Mouse (Mus musculus): ENCODE measurements around the gene Cyba.

Cyba gene

GRCm38 (mm10) chr8:122451161-122451703 lies 18.5 kb upstream of the Cyba start:
- WGBS, result 46% methylated on average over 7 of the region's 7 CpGs

- WGBS, result 59% methylated on average over 3 of the region's 3 CpGs
Observed at GRCm38 (mm10) chr8:122445203-122445602, 12.5 kb upstream of the Cyba start.

DNA sequence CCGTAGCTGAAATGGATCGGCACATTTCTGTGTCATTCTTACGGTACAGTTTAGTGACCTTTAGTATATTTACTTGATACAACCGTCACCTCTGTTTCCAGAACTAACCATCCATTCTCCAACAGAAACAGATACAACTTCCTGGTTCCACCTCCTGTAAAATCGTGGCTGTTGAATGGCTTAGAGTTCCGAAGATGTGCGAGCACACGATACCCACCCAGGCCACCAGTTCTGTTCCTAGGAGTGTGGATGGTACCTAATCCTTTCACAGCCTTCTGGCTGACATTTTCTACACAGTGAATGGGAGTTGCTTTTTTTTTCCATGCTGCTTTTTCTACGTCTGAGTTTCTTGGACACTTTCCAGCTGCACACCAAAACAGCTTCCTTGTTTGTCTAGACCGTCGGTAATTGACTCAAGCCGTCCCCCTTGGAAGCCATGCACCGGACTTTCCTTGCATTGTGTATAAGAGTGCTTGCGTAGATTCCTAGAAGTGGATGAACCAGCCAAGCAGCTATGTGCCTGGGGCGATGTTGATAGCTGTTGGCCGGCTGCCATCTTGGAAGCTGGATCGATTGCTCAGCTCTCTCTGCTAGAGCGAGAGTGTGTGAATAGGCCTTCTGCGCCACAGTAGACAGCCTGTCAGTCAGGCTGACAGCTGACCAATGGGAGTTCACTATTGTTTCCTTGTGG lies 11.5 kb upstream of the Cyba start:
- under 1% methylated on average over 19 of the region's 19 CpGs for WGBS

GRCm38 (mm10) chr8:122443262-122444006 lies 10.7 kb upstream of the Cyba start, which contains the start of gene Mvd:
Mvd (minus strand) TSS chr8:122443422.
- WGBS, result under 1% methylated on average over 47 of the region's 47 CpGs

DNA sequence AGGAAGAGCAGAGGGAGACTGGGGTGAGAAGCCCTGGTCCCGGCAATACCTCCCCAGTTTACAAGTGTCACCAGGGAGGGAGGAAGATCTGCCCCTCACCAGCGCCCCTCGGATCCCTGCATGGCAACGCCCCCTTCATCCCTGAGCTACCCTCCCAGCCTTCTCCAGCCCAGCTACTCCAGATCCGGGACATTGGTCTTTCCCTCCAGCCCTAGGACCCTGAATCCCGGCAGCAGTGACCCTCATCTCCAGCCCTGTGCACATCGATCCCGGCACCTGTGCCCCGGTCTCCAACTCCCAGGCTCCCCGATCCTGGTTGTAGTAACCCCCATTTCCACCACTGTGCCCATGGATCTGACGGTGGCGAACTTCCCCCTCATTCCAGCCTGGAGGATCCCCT lies 10.1 kb upstream of the Cyba start:
- 1% methylated on average over 12 of the region's 12 CpGs for WGBS

- WGBS, result 12% methylated on average over 7 of the region's 7 CpGs
Observed at GRCm38 (mm10) chr8:122442356-122442755, 9.6 kb upstream of the Cyba start.

- 94% methylated on average over 1 of the region's 1 CpGs for WGBS
Observed at GRCm38 (mm10) chr8:122441326-122441725, 8.6 kb upstream of the Cyba start.

- WGBS, result 90% methylated on average over 16 of the region's 16 CpGs
Observed at GRCm38 (mm10) chr8:122439336-122439735, 6.6 kb upstream of the Cyba start.

- WGBS, result 91% methylated on average over 13 of the region's 13 CpGs
Observed at GRCm38 (mm10) chr8:122437708-122438331, 5.1 kb upstream of the Cyba start.

GRCm38 (mm10) chr8:122436586-122437125 lies 3.9 kb upstream of the Cyba start:
- WGBS, result 90% methylated on average over 20 of the region's 20 CpGs

- WGBS, result 96% methylated on average over 9 of the region's 9 CpGs
Observed at GRCm38 (mm10) chr8:122436146-122436545, 3.4 kb upstream of the Cyba start.

GRCm38 (mm10) chr8:122435375-122435774 lies 2.6 kb upstream of the Cyba start:
- 91% methylated on average over 6 of the region's 6 CpGs for WGBS

DNA sequence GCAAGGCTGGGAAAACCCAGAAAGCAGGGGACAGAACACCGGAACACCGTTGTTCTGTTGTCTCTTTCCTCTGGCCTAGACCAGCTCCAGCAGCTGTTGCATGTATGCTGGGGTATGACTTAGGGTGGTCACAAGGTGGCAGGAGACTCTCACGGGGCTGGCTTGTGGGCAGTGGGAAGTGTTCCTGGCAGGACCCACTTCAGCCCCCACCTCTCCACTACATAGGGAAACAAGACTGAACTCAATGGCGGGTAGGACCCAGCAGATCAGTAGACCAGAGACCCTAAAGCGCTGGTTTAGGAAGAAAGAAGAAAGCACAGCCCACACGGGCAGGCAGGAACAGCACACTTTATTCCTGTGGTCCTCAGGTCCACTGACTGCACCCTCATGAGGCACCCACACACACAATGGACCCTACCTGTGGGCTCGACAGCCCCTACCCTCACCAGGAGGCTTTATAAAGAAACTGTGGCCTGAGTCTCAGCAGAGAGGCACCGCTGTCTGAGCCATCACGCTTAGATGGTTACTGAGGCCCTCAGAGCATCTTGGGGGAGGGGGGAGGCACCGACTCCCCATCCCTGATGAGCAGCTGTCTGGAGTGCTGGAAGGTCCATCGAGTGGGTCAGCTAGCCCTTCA lies 657 bp upstream of the Cyba start:
- WGBS, result 79% methylated on average over 11 of the region's 11 CpGs

GRCm38 (mm10) chr8:122431694-122432442 lies 862 bp downstream of the Cyba start:
- 59% methylated on average over 18 of the region's 18 CpGs for WGBS

DNA sequence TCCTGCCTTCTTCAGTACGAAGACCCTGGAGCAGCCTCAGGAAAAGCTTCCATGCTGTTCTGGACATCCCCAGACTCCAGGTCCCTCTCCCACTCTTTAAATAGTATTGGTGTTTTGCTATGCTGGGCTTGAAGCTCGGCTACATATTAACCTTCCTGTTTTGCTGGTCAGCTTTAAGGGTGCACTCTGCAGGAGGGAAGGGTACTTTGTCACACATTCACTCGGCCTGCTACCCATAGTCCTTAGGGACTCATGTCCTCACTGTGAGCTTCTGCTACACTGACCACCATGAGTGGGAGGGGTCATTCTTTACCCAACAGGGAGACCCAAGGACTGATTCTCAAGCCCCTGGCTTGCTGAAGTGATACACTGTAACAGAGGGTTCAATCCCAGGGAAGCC lies 2.1 kb downstream of the Cyba start:
- WGBS, result 91% methylated on average over 3 of the region's 3 CpGs

DNA sequence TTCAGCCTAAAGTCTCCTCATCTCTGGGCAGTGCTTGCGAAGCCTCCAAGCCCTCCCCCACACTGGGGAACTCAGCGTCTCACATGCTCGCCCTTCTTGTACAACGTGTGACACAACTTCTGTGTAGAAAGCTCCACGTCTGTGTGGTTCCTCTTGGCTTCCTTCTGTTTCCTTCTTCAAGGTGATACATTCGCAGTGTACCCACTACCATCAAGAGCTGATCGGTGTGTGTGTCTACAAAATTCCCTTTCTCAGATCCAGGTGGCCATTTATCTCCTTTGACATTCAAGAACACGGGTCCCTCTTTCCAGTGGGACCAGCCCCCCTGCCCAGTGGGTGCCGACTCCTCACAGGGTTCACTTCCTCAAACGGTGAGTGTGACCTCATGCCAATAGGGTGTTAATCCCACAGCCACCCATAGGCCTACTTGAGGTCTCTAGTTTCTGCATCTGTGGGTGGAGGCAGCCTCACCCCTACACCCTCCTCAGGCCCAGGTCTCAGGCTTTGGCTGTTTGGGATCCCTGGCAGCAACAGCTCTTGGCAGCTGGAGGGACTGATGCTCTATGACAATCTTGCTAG lies 2.6 kb downstream of the Cyba start:
- 68% methylated on average over 10 of the region's 10 CpGs for WGBS

DNA sequence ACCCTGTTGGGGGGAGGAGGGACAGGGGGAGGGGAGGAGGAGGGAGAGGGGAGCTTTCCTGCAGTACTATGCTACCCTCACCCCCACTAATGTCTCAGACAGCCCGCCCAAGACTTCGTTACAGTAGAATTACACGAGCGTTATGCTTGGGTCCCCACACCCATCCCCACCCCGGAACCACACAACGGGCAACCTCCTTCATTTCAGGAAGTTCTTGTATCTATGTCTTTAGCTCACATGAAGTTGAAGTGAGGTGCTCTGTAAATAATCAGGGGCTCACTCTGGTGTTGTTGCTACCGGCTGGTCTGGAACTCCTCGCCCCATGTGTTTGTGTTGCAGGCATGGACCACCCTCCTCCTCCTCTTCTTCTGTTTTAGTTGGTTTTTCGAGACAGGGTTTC lies 4.6 kb downstream of the Cyba start:
- 90% methylated on average over 9 of the region's 9 CpGs for WGBS

GRCm38 (mm10) chr8:122427607-122428006 lies 5.1 kb downstream of the Cyba start:
- 93% methylated on average over 7 of the region's 7 CpGs for WGBS

DNA sequence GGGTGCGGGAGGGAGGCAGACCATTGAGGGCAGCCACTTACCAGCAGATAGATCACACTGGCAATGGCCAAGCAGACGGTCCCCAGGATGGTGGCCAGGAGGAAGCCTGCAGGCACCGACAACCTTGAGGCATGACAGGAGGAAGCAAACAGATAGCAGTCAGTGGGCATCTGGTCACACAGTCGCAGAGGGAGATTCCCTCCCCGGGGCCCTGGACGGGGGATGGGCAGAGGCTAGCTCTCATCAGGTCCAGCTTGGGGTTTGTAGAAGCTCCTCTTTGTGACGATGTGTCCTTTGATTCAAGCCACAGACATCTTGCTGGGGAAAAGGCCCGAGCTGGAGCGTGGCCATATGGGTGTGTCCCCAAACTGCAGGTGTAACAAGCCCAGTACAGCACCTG lies 6.6 kb downstream of the Cyba start:
- WGBS, result 82% methylated on average over 9 of the region's 9 CpGs

GRCm38 (mm10) chr8:122423659-122424058 lies 9.1 kb downstream of the Cyba start:
- 51% methylated on average over 5 of the region's 5 CpGs for WGBS

DNA sequence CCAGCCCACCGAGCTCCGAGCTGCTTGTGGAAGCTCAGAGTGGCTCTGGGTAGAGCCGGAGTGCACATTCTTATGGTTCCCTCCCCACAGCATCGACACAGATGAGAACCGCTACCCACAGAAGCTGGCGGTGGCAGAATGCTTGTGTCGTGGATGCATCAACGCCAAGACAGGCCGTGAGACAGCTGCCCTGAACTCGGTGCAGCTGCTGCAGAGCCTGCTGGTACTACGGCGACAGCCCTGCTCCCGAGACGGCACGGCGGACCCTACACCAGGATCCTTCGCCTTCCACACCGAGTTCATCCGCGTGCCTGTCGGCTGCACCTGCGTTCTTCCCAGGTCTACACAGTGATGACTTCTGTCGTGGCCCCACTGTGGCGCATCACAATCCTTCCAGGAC lies 9.5 kb downstream of the Cyba start:
- 87% methylated on average over 24 of the region's 24 CpGs for WGBS
